Mouse (Mus musculus): ENCODE measurements around the gene Slc25a45.
A peak's percentile ranks its signal among the peaks of the same experiment; 100 is the strongest.
"Not testable (repeated sequence)": the region's sequence is repeated elsewhere in the genome, so short reads cannot be mapped to it uniquely, and the experiment has no call there.

The Slc25a45 gene

DNA sequence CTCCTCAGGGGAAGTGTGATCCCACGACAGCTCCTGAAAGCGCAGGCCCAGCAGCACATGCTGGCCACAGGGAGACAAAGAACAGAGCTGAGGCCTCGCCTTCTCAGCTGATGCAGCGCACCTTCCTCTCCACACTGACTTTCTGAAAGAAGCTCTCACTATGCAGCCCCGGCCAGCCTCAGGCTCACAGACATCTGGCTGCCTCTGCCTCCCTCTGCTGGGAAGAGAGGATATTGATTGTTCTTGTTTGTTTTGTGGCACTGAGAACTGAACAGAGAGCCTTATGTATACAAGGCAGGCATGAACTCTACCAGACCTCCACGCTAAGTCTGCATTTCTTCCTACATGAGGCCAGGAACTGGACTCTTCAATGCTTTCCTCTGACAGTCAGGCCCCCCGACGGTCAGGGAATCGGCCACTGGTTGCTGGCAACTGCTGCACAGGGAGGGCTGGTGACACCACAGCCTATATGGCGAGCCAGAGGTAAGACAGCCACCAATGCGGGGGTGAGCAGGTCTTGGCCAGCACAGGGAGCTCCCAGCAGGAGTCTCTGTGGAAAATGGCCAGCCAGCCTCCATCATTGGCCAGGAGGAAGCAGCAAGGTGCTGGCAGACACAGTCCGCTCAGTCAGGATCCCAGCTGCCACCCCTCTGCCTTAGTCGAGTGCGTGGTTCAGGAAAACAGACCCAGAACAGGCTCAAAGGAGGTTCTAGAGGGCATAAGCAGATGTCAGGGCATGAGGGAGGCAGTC is 15.1 kb upstream of the Slc25a45 start:
- DNase-seq, result peak; percentile 89

- no peak for DNase-seq
Measured at GRCm38 (mm10) chr19:5863776-5864175, 13.8 kb upstream of the Slc25a45 start.

GRCm38 (mm10) chr19:5864710-5865398 is 12.8 kb upstream of the Slc25a45 start:
- DNase-seq, result peak; percentile 90

- peak; percentile 90 for DNase-seq
Measured at GRCm38 (mm10) chr19:5868096-5868495, 9.5 kb upstream of the Slc25a45 start.

DNA sequence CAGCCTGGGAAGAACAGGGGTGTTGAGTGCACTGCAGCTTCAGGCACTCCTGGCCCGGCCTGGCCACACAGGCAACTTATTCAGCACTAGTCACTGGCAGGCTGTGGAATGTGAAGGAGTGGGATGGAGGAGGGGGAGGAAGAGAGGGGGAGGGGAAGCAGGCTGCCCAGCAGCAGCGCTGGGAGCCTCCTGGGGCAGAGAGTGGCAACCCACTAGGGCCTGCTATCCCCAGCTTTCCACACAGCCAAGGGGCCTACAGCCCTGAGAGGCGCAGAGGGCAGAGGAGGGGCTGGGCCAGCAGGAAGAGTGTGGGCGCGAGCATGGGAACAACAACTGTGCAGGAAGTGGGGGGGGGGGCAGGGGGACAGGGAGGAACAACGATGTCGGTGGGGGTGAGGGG is 6.3 kb upstream of the Slc25a45 start:
- peak; percentile 97 for DNase-seq

DNA sequence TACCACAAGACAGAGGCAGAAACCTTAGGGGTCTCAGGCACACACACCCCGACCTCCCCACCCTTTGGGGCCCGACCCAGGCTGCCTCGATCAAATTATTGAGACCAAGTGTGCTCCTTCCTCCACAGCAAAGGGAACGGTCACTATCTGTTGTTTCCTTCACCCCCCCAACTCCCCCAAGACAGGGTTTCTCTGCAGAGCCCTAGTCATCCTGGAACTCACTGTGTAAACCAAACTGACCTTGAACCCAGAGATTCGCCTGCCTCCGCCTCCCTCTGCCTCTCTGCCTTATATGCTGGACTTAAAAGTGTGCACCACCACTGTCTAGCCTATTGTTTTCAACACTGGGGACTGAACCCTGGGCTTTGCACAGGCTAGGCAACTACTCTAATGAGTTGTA is 5.9 kb upstream of the Slc25a45 start:
- DNase-seq, result peak; percentile 90

GRCm38 (mm10) chr19:5872528-5872927 is 5.1 kb upstream of the Slc25a45 start:
- peak; percentile 91 for DNase-seq

- peak; percentile 91 for DNase-seq
Measured at GRCm38 (mm10) chr19:5872931-5873556, 4.6 kb upstream of the Slc25a45 start.

DNA sequence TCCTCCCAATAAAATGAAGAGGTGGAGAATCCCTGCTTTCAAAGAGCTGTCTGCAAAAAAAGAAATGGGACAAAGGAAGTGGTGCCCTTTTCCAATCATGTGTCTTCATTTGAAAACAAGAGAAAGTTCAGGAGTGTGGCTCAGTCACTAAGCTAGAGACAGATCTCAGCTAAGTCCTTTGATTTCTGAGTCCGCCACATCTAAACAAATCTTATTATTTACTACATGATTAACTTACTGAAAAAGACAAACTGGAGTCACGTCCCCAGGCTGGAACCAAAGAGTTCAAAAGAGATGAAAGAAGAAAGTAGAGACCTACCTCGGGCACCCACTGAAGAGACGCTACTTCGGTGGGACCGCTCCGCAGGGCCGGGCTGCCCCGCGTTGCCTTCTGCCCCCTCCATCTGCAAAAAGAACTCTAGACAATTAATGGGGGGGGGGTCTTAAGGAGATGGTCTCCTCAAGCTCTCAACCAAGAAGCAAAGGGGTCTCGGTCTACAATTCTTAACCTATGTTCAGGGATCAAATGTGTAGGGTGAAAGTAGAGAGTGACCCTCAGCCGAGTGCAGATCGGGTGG is 3.1 kb upstream of the Slc25a45 start:
- DNase-seq, result peak; percentile 90

GRCm38 (mm10) chr19:5874969-5875480 is 2.6 kb upstream of the Slc25a45 start, which contains the start of gene Frmd8:
TSS of gene Frmd8 (minus strand) at chr19:5875274.
- DNase-seq, result peak; percentile 100

GRCm38 (mm10) chr19:5878362-5878722 is 734 bp downstream of the Slc25a45 start:
- no peak for DNase-seq

- peak; percentile 91 for DNase-seq
Measured at GRCm38 (mm10) chr19:5878916-5879315, 1.3 kb downstream of the Slc25a45 start.

DNA sequence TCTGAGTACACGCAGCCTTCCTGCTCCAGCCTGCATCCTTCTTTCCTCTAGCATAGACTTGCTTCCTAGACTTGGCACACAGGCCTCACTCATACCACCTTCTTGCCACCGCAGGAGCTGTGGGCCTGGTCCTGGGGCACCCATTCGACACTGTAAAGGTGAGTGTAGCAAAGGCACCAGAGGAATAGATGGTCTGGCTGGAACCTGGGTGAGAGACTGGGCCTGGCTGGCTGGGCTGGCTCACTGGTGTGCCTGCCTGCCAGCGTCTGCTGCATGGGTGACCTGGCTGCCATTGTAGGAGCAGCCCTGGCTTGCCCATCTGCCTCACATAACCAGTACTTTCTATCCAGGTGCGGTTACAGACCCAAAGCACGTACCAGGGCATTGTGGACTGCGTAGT is 2.1 kb downstream of the Slc25a45 start:
- DNase-seq, result peak; percentile 91

DNA sequence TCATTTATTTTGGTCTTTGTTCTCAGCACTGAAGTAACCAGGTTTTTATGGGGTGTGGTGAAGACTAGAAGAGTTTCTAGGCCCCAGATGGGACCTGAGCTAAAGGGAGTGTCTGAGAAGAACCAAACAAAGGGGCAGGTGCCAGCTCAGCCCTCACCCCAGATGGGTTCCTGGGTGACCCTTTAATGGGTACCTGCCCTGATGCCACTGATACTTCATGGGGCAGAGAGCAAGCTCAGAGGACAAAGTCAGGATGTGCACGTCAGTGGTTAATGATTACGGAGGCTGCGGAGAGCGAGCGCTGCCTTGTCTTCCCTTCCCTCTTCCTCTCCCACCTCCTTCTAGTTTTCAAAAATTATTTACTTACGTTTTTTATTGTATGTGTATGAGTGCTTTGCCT is 3.5 kb downstream of the Slc25a45 start:
- no peak for DNase-seq

DNA sequence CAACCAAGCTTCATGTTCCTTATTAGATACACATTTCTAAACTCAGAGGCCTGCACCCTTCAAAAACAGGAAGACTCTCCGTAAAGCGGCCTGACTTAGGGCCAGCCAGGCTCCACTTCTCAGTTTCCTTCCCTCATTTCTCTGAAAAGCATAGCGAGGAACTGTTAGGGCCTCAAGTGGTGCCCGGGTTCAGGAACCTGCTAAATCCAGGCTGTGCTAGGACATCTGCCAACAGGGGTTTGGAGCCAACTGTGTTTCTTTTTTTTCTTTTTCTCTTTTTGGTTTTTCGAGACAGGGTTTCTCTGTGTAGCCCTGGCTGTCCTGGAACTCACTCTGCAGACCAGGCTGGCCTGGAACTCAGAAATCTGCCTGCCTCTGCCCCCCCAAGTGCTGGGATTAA is 4.5 kb downstream of the Slc25a45 start:
- not testable (repeated sequence) for DNase-seq

DNA sequence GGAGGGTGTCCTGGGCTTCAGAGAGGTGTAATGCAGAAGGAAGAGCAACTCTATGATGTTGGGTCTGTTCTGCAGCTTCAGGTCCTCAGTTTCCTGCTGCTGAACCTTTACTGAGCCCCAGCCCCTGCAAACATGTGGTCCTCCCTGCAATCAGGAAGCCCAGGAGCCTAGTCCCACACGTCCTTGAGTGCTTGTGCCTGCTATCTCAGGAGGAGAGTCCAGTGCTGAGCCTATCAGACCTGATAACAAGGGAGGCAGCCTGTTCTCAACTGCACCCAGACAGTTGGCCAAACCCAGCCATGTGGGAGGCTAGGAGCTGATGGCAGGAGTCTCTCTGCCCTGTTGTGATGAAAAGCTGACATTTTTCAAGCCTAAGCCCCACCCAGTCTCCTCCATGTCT is 6.3 kb downstream of the Slc25a45 start:
- no peak for DNase-seq

DNA sequence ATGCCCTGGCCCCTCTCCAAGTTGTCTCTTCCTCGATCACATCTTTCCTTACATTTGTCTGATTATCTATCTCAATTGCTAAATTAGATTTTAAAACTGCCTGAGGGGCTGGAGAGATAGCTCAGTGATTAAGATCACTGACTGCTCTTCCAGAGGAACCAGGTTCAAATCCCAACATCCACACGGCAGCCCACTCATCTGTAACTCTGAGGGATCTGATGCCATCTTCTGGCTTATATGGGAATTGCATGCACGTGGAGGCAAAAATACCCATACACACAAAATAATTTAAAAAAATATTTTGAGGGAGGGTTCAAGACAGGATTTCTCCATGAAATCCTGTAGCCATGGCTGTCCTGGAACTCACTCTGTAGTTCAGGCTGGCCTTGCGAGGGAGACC is 8.2 kb downstream of the Slc25a45 start:
- no peak for DNase-seq

GRCm38 (mm10) chr19:5887234-5887815 is 9.7 kb downstream of the Slc25a45 start:
- DNase-seq, result no peak

GRCm38 (mm10) chr19:5889211-5889610 is 11.6 kb downstream of the Slc25a45 start:
- no peak for DNase-seq

DNA sequence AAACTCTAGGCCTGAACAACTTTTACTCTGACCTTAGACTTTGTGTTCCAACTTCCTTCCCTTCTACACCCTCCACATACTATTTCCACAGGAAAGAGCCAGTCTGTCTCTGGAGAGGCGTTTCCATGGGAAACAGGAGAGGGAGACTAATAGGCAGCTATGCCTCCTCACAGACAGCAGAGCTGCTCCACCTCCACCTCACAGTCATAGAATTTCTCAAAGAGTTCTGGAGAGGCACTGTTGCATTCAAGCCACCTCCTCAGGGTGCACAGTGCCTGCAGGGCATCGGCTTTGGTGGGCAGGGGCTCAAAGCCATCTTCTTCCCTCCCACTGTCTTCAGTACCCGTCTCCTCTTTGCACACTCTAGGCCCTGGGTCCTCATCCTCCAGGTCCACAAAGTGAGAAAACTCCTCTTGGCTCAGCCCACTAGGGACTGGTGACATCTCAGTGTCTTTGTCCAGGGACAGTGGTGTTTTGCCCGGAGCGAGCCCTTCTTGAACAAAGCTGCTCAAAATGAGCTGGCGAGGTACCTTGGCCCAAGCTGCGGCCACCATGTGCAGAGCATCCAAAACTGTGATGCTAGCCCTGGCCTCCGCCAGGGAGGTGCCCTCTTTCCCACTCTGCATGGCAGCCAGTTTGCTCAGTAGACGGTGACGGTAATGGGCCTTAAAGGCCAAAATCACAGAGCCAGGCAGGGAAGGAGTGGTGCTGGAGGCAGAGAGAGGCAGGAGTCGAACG is 14.1 kb downstream of the Slc25a45 start:
- DNase-seq, result peak; percentile 91

DNA sequence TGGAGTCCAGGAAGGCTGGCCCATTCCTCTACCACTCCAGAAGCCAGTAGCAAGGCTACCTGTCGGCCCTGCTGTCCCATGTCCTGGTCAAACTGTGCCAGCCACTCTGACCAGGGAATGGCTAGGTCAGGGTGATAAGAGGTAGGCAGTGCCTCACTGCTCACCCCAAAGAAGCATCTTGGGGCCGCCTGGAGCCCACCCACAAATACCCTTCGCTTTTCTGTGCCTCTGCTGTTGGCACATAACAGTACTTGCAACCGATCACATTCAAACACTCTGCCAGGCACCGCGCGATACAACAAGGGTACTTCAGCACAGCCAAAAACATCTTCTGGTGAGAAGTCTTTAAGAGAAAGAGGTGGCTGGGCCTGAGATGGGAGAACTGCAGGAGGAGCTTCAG is 14.7 kb downstream of the Slc25a45 start:
- no peak for DNase-seq

DNA sequence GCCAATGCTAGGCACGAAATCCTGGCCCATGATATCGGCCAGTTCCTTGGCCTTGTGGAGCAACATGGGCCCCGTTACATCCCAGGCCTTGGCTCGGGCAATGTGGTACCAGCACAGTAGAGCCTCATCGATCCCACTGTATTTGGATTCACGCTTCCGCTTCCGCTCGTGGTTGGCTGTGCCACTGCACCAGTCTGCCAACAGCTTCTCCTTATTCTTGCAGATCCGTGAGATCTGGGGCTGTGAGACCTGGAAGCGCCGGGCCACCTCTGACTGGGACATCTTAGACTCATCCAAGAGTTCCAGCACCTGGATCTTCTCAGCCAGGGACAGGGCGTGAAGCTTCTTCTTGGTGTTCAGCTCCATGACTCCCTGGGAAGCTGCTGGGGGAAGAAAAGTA is 15.1 kb downstream of the Slc25a45 start:
- DNase-seq, result peak; percentile 91

Data from heart, adult 11 months (tissue).